ENCODE assay signal across 8 mouse cellular contexts in genomic region chr2:133552842-133553465, GRCm38 (mm10). TPM values are rescaled to one million over a fixed set of nuclear protein-coding genes. Genes with fewer than 3 reads are reported as not detected.
A peak's percentile ranks its signal among the peaks of the same experiment; 100 is the strongest.
DNase-seq lines count a peak whose midpoint lies in the region; ATAC-seq lines count a peak whose summit lies in the region.

No protein-coding gene starts in this region.

- peaks cover 76% of the 10 kb centered on the region for H3K27me3 ChIP-seq in hindbrain, embryonic 10.5 days (ENCODE audit: insufficient read depth, poor library complexity, severe bottlenecking)
- peaks cover 62% of the 10 kb centered on the region for H3K27me3 ChIP-seq in liver, embryonic 11.5 days (replicated peaks; ENCODE audit: control insufficient read depth, insufficient read depth, low read length)
- peaks cover 46% of the 10 kb centered on the region for H3K27me3 ChIP-seq in neural tube, embryonic 11.5 days (ENCODE audit: control insufficient read depth, insufficient read depth, low read length)

- WGBS in hindbrain, embryonic 10.5 days, result under 1% methylated on average over 48 of the region's 48 CpGs
- WGBS in liver, embryonic 11.5 days, result 1% methylated on average over 48 of the region's 48 CpGs
- under 1% methylated on average over 40 of the region's 48 CpGs for WGBS in neural tube, embryonic 11.5 days

- no peaks in the 10 kb centered on the region for H3K9me3 ChIP-seq in hindbrain, embryonic 10.5 days
- no peaks in the 10 kb centered on the region for H3K9me3 ChIP-seq in liver, embryonic 11.5 days (ENCODE audit: control insufficient read depth, low read length)
- H3K9me3 ChIP-seq in neural tube, embryonic 11.5 days (ENCODE audit: control insufficient read depth, low read length), result no peaks in the 10 kb centered on the region

- peak overlapping the region; percentile 64 for H3K4me3 ChIP-seq in hindbrain, embryonic 10.5 days
- H3K4me3 ChIP-seq in liver, embryonic 11.5 days (ENCODE audit: low read depth, low read length), result peak overlapping the region; percentile 57
- H3K4me3 ChIP-seq in neural tube, embryonic 11.5 days (ENCODE audit: low read depth, low read length), result peak overlapping the region; percentile 54

- H3K4me1 ChIP-seq in hindbrain, embryonic 10.5 days (replicated peaks), result peaks cover 29% of the 10 kb centered on the region
- H3K4me1 ChIP-seq in liver, embryonic 11.5 days (replicated peaks; ENCODE audit: control insufficient read depth, insufficient read depth, low read length), result 0 out of 2 replicates have a peak, but pooled peaks cover 2% of the 10 kb centered on the region
- H3K4me1 ChIP-seq in neural tube, embryonic 11.5 days (ENCODE audit: control insufficient read depth, insufficient read depth, low read length), result no peaks in the 10 kb centered on the region; the same call in 1 of the 2 replicates

- peak overlapping the region; percentile 64 for H3K27ac ChIP-seq in hindbrain, embryonic 10.5 days
- H3K27ac ChIP-seq in liver, embryonic 11.5 days (ENCODE audit: low read depth, low read length), result no peak overlapping the region
- H3K27ac ChIP-seq in neural tube, embryonic 11.5 days (ENCODE audit: low read depth, low read length), result no peak overlapping the region

- no peaks in the 10 kb centered on the region for H3K36me3 ChIP-seq in hindbrain, embryonic 10.5 days
- no peaks in the 10 kb centered on the region for H3K36me3 ChIP-seq in liver, embryonic 11.5 days (ENCODE audit: control insufficient read depth, insufficient read depth, low read length)
- no peaks in the 10 kb centered on the region for H3K36me3 ChIP-seq in neural tube, embryonic 11.5 days (ENCODE audit: control insufficient read depth, insufficient read depth, low read length)

- peak overlapping the region; percentile 39 for H3K9ac ChIP-seq in liver, embryonic 11.5 days (ENCODE audit: low read depth, low read length)
- H3K9ac ChIP-seq in neural tube, embryonic 11.5 days (ENCODE audit: low read length), result peak overlapping the region; percentile 48

- 0 out of 2 replicates have a peak, but pooled peaks have one; percentile 21 for ATAC-seq in liver, embryonic 11.5 days (replicated peaks; ENCODE audit: low FRiP score)
- 0 out of 2 replicates have a peak, but pooled peaks have one; percentile 3 for ATAC-seq in neural tube, embryonic 11.5 days (ENCODE audit: insufficient read depth, low FRiP score, low TSS enrichment)
- no peak for ATAC-seq in activated CD4-positive, CD25-positive, alpha-beta regulatory T cell, adult 4 months

- H3K4me2 ChIP-seq in liver, embryonic 11.5 days, result peak overlapping the region; percentile 77
- peak overlapping the region; percentile 91 for H3K4me2 ChIP-seq in neural tube, embryonic 11.5 days (ENCODE audit: low read depth)

- DNase-seq in urinary bladder, adult 18-20 months (ENCODE audit: low spot score in 2 of 2), result peak; percentile 48 to 53
- no peak for DNase-seq in urinary bladder, postnatal 10 days (ENCODE audit: low spot score)
- DNase-seq in forelimb bud, embryonic 11.5 days (ENCODE audit: low read depth, low spot score), result peak; percentile 24
- peak; percentile 60 for DNase-seq in hindbrain, embryonic 10.5 days (ENCODE audit: low spot score)
- DNase-seq in liver, embryonic 11.5 days (ENCODE audit: low spot score), result peak; percentile 33
- DNase-seq in neural tube, embryonic 11.5 days (ENCODE audit: low spot score), result peak; percentile 57
- DNase-seq in right cerebral cortex, postnatal 25 days, result no peak

RNA-seq across cellular contexts. Expression of gene Bmp2, which starts 1.0 kb away (rescaled TPM):
- 1.1 and 2.0 TPM in 2 replicates for polyA plus RNA-seq in hindbrain, embryonic 10.5 days (2016; fragmentation: Nextera tagmentation; extraction: Ambion mirVana)
- polyA plus RNA-seq in liver, embryonic 11.5 days (2014; fragmentation: Nextera tagmentation; extraction: Ambion mirVana), result 7.1 and 8.4 TPM in 2 replicates
- 2.3 and 2.7 TPM in 2 replicates for polyA plus RNA-seq in neural tube, embryonic 11.5 days (2014; fragmentation: Nextera tagmentation; extraction: Ambion mirVana)
- not detected for polyA plus RNA-seq in activated CD4-positive, CD25-positive, alpha-beta regulatory T cell, adult 4 months (2017; shearing (Covaris generic))

Comparison
In these comparisons a context has a peak if more than half of its experiments do, and no peak if none do; other contexts are left out.
1. DNase-seq: peak in urinary bladder, adult 18-20 months (2 of 2), forelimb bud, embryonic 11.5 days (single experiment), hindbrain, embryonic 10.5 days (single experiment), liver, embryonic 11.5 days (single experiment) and neural tube, embryonic 11.5 days (single experiment); none in urinary bladder, postnatal 10 days (single experiment) and right cerebral cortex, postnatal 25 days (single experiment).
2. Peak in every context shown above with its lines, with median percentiles within 50 percentile points of each other: H3K4me3 ChIP-seq.